Mouse (Mus musculus): Measurements from ENCODE around the gene Tnk1.

Tnk1 gene

GRCm38 (mm10) chr11:69837952-69838713 is 20.4 kb downstream of the Tnk1 start, which contains the start of gene Tmem256:
Gene Tmem256 (plus strand): TSS chr11:69838514.
- peak; percentile 100 for DNase-seq (ENCODE audit: low read depth, low spot score)

GRCm38 (mm10) chr11:69837604-69837951 is 21.0 kb downstream of the Tnk1 start, which contains the start of gene Nlgn2:
Gene Nlgn2 (minus strand): TSS chr11:69837784.
- no peak for DNase-seq (ENCODE audit: low read depth, low spot score)

DNA sequence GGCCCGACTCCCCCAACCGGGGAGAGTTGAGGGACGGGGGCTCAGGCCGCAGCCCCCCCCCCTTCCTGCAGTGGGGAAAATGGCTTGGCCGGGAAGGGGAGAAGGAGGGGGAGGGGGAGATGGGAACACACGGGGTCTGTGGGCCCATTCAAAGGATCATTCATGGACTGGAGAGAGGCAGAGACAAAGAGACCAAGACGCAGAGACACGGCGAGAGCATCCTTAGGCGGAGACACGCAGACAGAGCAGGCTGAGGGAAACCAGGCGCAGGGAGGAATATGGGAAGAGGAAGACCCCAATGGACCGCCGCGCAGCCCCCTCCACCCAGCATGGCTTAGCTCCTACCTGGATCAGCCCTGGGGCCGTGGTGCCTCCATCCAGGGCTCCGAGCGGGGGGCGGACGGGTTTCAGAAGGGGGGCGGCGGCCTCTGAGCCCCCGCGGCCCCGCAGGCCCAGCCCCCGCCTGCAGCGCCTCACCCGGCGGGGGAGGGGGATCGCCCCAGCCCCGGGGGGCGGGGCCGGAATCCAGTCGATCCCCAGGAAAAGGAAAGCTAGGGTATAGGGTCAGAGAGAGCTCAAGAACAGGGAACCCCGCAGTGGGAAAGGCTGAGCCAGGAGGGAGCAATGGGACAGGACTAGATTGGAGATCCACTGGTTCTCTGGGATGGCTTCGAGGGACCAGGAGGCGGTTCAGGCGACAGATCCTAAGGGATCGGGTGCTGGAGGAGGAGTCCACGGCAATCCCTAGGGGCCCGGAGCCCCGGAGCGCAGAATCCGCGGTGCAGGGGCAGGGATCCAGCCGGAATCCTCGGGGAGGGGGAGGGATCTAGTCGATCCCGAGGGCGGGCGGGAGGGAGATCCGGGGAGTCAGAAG is 21.6 kb downstream of the Tnk1 start:
- DNase-seq (ENCODE audit: low read depth, low spot score): peak; percentile 50

GRCm38 (mm10) chr11:69835966-69836335 is 22.6 kb downstream of the Tnk1 start:
- DNase-seq (ENCODE audit: low read depth, low spot score): no peak

- no peak for DNase-seq (ENCODE audit: low read depth, low spot score)
These were observed 23.1 kb downstream of the Tnk1 start for GRCm38 (mm10) chr11:69835326-69835965.

DNA sequence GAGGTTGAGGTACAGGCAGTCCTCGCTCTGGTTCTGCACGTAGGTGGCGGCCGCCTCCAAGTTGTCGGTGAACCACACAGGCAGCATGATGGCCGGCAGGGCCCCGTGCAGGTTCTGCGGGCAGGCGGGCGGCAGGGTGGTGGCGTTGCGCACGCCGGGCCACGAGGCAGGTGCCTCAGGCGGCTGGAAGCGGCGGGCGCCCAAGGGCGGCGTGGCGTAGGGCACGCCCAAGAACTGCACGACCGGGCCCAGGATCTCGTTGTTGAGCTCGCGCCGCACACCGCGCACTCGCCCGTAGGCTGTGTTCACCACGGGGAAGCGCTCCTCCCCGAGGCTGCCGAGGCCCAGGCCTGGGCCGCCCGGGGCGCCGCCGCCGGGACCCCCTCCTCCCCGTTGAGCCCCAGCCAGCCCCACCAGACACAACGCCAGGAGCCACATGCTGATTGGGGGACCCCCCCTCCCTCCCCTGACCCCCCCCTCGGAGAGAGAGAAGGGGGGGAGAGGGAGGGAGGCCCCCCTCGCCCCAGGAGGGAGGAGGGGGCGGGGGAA is 24.5 kb downstream of the Tnk1 start:
- DNase-seq (ENCODE audit: low read depth, low spot score): peak; percentile 61

GRCm38 (mm10) chr11:69833554-69833953 is 25.0 kb downstream of the Tnk1 start:
- no peak for DNase-seq (ENCODE audit: low read depth, low spot score)

GRCm38 (mm10) chr11:69828832-69829231 is 29.7 kb downstream of the Tnk1 start:
- no peak for DNase-seq (ENCODE audit: low read depth, low spot score)

DNA sequence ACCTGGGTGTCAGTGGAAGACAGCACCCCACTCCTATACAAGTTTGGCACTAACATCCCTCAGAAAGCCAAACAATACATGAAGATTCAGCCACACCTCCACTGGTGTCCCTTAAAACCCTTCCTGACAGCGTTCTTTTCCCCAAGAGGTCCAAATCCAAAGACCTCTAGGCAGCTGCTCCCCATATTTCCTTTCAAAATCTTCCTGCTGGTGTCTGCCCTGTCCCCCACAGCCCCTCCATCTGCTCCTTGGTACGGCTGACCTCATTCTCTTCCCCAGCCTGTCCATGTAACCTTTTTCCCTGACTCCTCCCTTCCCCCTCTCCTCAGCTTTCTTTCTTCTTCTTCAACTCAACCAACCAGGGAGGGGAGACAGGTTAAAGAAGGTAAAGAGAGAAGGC is 35.1 kb downstream of the Tnk1 start:
- no peak for DNase-seq (ENCODE audit: low read depth, low spot score)

DNA sequence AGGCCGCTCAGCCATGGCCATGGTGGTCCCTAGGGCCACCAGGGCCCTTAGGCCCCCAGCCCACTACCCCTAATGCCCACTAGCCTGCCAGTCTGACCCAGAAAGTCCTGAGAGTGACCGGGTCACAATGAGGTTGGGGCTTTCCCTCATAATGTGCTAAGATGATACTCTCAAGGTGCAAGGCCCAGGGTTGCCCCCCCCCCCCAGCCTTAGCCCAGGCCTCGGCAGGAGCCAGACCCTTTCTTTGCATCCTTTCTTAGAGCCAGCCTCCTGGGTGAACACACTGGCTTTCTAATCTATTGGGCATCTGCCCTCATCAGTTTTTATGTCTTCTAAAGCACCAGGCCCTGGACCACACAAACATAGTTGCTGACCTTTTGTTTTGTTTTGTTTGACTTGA is 36.5 kb downstream of the Tnk1 start, which contains the start of gene Spem1:
Spem1 (minus strand) TSS at position 101 of the 400 bp plus-strand sequence.
- DNase-seq (ENCODE audit: low read depth, low spot score): no peak

GRCm38 (mm10) chr11:69818871-69819270 is 39.7 kb downstream of the Tnk1 start:
- no peak for DNase-seq (ENCODE audit: low read depth, low spot score)

DNA sequence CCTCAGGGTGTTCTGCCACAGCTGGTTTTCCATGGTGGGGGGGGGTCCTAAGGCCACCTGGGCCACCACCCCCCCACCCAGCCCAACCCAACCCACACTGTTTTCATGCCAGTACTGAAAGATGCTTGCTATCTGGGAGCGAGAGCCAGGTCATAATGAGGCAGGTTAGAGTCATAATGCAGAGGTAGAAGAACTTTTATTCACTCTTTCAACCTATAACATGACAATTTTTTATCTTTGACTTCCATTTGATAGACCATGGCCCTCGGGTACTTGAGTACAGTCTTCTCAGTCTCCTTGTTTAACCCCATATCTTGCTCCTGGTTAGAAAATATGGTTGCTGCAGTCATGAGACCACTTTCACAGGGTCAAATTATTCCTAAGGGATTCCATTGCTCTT is 40.2 kb downstream of the Tnk1 start, which contains the start of gene Spem2:
Spem2 (minus strand) TSS at position 101 of the 400 bp plus-strand sequence.
- DNase-seq (ENCODE audit: low read depth, low spot score): no peak

DNA sequence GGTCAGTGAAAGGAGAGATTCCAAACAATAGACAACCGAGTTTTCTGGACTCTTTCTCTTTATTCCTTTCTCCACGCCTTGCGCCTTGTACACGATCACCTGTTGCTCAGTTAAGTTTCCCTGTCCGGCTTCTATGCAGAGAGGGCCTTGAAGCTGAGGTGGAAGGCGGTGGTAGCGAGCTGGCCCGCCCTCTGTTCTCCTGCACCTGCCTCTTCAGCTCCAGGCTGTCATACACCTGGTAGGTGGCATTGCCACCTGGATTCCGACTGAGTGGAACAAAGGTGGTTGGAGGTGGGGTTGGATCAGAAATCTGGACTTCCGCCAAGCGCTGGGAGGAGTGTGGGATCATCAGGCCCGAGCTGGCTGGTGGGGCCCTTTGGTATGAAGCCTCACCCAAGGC is 42.0 kb downstream of the Tnk1 start:
- DNase-seq (ENCODE audit: low read depth, low spot score): no peak

DNA sequence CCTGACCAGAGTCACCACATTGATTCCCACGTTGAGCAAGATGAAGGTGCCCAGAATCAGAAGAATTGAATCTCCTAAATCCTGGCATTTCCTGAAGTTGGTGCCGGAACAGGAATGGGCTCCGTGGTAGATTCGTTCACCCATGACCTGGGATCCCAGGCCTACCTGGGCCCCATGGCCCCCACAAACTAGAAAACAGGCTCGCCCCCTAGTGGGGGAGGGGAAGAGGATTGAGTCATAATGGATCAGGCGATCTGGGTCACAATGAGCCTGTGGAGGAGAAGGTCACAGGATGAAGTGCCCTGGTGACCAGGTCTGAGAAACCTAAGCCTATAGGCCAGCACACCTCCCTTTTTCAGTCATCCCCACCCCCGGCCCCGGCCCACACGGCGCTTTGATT is 43.4 kb downstream of the Tnk1 start, which contains the start of gene Gm39566:
Gm39566 (minus strand) TSS at position 144 of the 400 bp plus-strand sequence.
- no peak for DNase-seq (ENCODE audit: low read depth, low spot score)

GRCm38 (mm10) chr11:69810280-69810679 is 48.2 kb downstream of the Tnk1 start:
- DNase-seq (ENCODE audit: low read depth, low spot score): no peak

DNA sequence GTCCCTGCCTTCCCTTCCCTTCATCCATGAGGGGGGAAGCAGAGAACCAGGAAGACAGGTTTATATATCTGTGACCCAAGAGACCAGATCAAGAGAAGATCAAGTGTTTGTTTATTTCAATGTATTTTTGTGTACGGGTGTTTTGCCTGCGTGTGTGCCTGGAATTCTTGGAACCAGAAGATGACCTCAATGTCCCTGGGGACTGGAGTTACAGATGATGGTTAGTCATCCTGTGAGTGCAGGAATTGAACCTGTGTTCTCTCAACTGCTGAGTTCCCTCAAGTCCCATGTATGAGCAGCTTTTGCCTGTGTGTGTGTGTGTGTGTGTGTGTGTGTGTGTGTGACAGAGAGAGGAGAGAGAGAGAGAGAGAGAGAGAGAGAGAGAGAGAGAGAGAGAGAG is 50.9 kb downstream of the Tnk1 start:
- DNase-seq (ENCODE audit: low read depth, low spot score): no peak

DNA sequence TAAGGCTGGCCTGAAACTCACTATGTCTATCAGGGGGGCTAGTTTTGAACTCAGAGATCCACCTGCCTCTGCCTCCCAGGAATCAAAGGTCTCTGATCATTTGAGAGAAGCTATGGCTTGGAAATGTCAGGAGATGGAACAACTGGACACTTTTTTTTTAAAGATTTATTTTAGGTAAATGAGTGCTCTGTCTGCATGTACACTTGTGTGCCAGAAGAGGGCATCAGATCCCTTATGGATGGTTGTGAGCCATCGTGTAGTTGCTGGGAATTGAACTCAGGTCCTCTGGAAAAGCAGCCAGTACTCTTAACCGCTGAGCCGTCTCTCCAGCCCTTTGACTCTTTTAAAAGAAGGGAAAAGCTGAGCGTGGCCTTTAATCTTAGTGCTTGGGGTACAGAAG is 52.2 kb downstream of the Tnk1 start:
- no peak for DNase-seq (ENCODE audit: low read depth, low spot score)

GRCm38 (mm10) chr11:69804972-69805909 is 53.3 kb downstream of the Tnk1 start, which contains the start of gene Tmem102:
Gene Tmem102 (minus strand): TSS chr11:69805624.
- peak; percentile 90 for DNase-seq (ENCODE audit: low read depth, low spot score)

DNA sequence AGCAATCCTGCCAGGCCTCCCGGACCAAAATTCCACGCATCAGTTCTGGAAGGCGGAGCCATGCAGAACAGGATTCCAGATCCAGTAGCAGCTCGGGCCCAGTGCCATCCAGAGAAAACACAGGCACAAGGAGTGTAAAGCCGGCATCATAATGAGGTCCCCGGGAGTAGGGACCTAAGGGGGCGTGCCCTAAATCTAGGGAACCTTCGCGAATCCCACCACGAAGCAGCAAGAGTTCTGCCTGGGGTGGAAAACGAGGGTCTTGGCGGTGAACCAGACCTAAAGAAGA is 53.9 kb downstream of the Tnk1 start:
- no peak for DNase-seq (ENCODE audit: low read depth, low spot score)

DNA sequence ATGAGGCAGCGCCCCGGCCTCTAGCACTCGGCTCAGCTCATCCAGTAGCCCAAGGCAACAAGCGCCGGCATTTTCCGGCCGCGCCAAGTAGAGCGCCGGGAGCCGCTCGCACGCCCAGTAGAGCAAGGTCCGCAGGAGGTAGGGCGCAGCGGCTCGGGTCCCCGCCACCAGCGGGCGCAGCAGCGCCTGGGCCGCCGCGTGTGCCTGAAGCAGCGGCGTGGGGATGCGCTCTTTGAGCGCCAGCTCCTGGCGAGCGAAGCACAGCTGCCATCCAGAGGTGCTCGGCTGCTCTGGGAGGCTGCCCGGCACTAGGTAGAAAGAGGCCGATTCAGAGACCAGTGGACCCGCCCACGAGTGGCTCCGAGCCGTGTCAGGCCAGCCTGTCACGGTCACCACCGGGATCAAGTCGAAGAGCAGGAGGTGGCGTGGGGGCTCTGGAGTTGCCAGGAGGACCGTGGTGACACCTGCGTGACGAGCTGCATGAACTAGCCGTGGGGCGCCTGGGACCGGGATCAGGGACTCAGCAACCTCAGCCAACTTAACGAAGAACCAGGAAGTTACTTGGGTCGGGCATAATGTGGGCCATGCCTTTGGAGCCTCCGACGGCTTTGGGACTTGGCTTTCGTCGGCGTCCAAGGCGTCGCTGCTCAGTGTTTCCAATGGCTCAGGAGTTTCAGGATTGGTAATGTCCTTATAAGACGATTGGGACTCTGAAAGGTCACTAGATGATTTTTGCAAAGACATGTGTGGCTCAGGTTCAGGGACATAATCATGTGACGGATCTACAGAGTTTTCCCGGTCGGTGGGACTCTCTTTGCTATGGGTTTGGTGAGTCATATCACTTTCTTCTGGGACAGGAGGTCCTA is 54.5 kb downstream of the Tnk1 start:
- peak; percentile 68 for DNase-seq (ENCODE audit: low read depth, low spot score)

Measured in ES-CJ7 (cell line).